Mouse (Mus musculus) lung, postnatal 0 days (tissue): ENCODE data around the gene Cenpo.

Source experiments
- CTCF ChIP-seq: IDR thresholded peaks from 2 replicates; pipeline ENCODE4 v1.5.1; 2016; ENCODE audit warnings: antibody characterized with exemption, mild to moderate bottlenecking
- EP300 ChIP-seq: IDR thresholded peaks from 2 replicates; pipeline ENCODE4 v1.6.1; 2016; ENCODE audit warnings: antibody characterized with exemption, mild to moderate bottlenecking, control low read depth

GRCm38 (mm10) chr12:4192514-4192913 lies 41.6 kb downstream of the Cenpo start:
- no peak; the same call in 1 of the 2 replicates for TF ChIP-seq CTCF
- TF ChIP-seq EP300, result no peak
